Mouse (Mus musculus): ENCODE results near the gene Sidt1.

GRCm38 (mm10) chr16:44233019-44233418 lies 100.0 kb downstream of the Sidt1 start:
- TF ChIP-seq CTCF (IDR thresholded peaks at IDR 0.05; ENCODE audit: low read depth) = no peak
- TF ChIP-seq EP300 (IDR thresholded peaks at IDR 0.05; ENCODE audit: low read depth) = no peak
